Mouse (Mus musculus) testis, adult 2 months (tissue): ENCODE measurements around the gene M1ap.

ENCODE experiments used
- CTCF ChIP-seq: fragments of 200-500 bp; IDR thresholded peaks from 2 replicates; pipeline ENCODE4 v1.5.1; 2012; ENCODE audit warnings: low read depth, mild to moderate bottlenecking, inconsistent platforms, low read length, moderate library complexity; ENCODE audit not compliant: control insufficient read depth, insufficient read depth, insufficient replicate concordance
- POLR2A ChIP-seq: fragments of 200-500 bp; IDR thresholded peaks from 2 replicates; pipeline ENCODE4 v1.6.1; 2012; ENCODE audit warnings: low read depth, mild to moderate bottlenecking, inconsistent platforms, low read length, moderate library complexity; ENCODE audit not compliant: control insufficient read depth

- no peak for TF ChIP-seq POLR2A
- no peak for TF ChIP-seq CTCF
Measured at GRCm38 (mm10) chr6:83003082-83003481, 56.4 kb downstream of the M1ap start.
